16 mouse cellular contexts compared by ENCODE assay signal in the genomic region with DNA sequence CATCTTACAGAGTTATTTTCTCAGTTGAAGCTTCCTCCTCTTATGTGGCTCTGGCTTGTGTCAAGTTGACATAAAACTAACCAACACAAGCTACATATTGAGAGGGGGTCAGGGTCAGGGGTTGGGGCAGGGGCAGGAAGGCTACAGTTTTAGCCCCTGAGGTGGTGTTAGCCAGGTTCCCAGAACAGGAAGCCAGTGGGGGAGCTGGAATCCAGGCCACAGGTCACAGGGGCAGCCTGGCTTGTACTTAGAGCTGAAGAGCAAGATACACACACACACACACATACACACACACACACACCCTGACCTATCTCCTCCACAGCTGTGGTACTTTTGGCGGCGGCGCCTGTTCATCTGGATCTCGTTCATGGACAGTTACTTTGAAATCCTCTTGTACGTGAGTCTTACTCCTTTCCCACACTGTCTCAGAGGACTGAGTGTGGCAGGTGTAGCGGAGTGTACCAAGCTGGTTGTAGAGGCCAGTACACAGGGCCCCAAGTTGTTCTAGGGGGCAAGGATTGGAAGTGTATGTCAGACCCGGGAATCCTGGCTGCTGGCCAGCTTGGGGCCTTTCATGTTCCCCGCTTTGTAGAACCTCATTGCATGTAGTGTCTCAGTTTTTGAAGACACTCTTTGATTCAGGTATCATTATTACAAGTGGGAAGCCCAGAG. TPM values are rescaled to one million over a fixed set of nuclear protein-coding genes. Genes with fewer than 3 reads are reported as not detected.
A peak's percentile ranks its signal among the peaks of the same experiment; 100 is the strongest.
DNase-seq lines count a peak whose midpoint lies in the region; ATAC-seq lines count a peak whose summit lies in the region.
"Had no signal": no experiment of that assay in that cellular context is flagged by ENCODE, and none has a peak within 500 bp of the region (broad histone marks: within the 10 kb centered on the region; RNA-seq: fewer than 3 reads in every experiment).

No protein-coding gene starts in this region.

- H3K4me1 ChIP-seq in heart, embryonic 12.5 days (replicated peaks) = peaks cover 17% of the 10 kb centered on the region
- no peaks in the 10 kb centered on the region for H3K4me1 ChIP-seq in midbrain, embryonic 11.5 days (ENCODE audit: control insufficient read depth, insufficient read depth, low read length)
- H3K4me1 ChIP-seq in midbrain, embryonic 15.5 days = no peaks in the 10 kb centered on the region
- peaks cover 14% of the 10 kb centered on the region; the same call in 1 of the 2 replicates for H3K4me1 ChIP-seq in liver, embryonic 12.5 days
- H3K4me1 ChIP-seq: midbrain, embryonic 12.5 days; neural tube, embryonic 12.5 days had no signal

- WGBS in heart, embryonic 12.5 days = 39% methylated on average over 8 of the region's 8 CpGs
- 88% methylated on average over 8 of the region's 8 CpGs for WGBS in midbrain, embryonic 11.5 days
- WGBS in midbrain, embryonic 15.5 days = 86% methylated on average over 8 of the region's 8 CpGs
- WGBS in liver, embryonic 12.5 days (ENCODE audit: insufficient replicate concordance) = 71% methylated on average over 8 of the region's 8 CpGs

- H3K27ac ChIP-seq in heart, embryonic 12.5 days (ENCODE audit: poor library complexity, severe bottlenecking) = no peak overlapping the region
- no peak overlapping the region for H3K27ac ChIP-seq in midbrain, embryonic 11.5 days (ENCODE audit: low read depth, low read length)
- no peak overlapping the region for H3K27ac ChIP-seq in midbrain, embryonic 15.5 days
- no peak overlapping the region for H3K27ac ChIP-seq in liver, embryonic 12.5 days
- H3K27ac ChIP-seq: hindbrain, postnatal 0 days; limb, embryonic 13.5 days; midbrain, embryonic 12.5 days; neural tube, embryonic 12.5 days had no signal

- H3K4me2 ChIP-seq in heart, embryonic 12.5 days = no peak overlapping the region
- H3K4me2 ChIP-seq in midbrain, embryonic 11.5 days = no peak overlapping the region
- no peak overlapping the region for H3K4me2 ChIP-seq in midbrain, embryonic 15.5 days
- no peak overlapping the region for H3K4me2 ChIP-seq in liver, embryonic 12.5 days
- H3K4me2 ChIP-seq: limb, embryonic 13.5 days; midbrain, embryonic 12.5 days; neural tube, embryonic 12.5 days had no signal

- peak; percentile 33; the same call in 1 of the 2 replicates for ATAC-seq in heart, embryonic 12.5 days (ENCODE audit: insufficient number of reproducible peaks, low FRiP score)
- ATAC-seq in midbrain, embryonic 11.5 days (ENCODE audit: low FRiP score) = no peak
- no peak for ATAC-seq in midbrain, embryonic 15.5 days (replicated peaks)
- peak; percentile 20; the same call in 1 of the 2 replicates for ATAC-seq in liver, embryonic 12.5 days
- ATAC-seq: hindbrain, postnatal 0 days had no signal

- H3K36me3 ChIP-seq in heart, embryonic 12.5 days = no peaks in the 10 kb centered on the region
- no peaks in the 10 kb centered on the region for H3K36me3 ChIP-seq in midbrain, embryonic 11.5 days (ENCODE audit: control insufficient read depth, insufficient read depth, low read length)
- peaks cover 19% of the 10 kb centered on the region for H3K36me3 ChIP-seq in midbrain, embryonic 15.5 days (replicated peaks)
- H3K36me3 ChIP-seq in liver, embryonic 12.5 days = peaks cover 6% of the 10 kb centered on the region; the same call in 1 of the 2 replicates
- H3K36me3 ChIP-seq: limb, embryonic 13.5 days had no signal

- no peaks in the 10 kb centered on the region for H3K27me3 ChIP-seq in heart, embryonic 12.5 days (replicated peaks)
- H3K27me3 ChIP-seq in midbrain, embryonic 11.5 days (ENCODE audit: control insufficient read depth, insufficient read depth, low read length) = no peaks in the 10 kb centered on the region
- no peaks in the 10 kb centered on the region for H3K27me3 ChIP-seq in midbrain, embryonic 15.5 days (replicated peaks)
- no peaks in the 10 kb centered on the region for H3K27me3 ChIP-seq in liver, embryonic 12.5 days (replicated peaks)
- H3K27me3 ChIP-seq: limb, embryonic 13.5 days; midbrain, embryonic 12.5 days; neural tube, embryonic 12.5 days had no signal

- no peaks in the 10 kb centered on the region for H3K9me3 ChIP-seq in heart, embryonic 12.5 days (replicated peaks)
- H3K9me3 ChIP-seq in midbrain, embryonic 11.5 days (ENCODE audit: control insufficient read depth, low read length) = no peaks in the 10 kb centered on the region
- no peaks in the 10 kb centered on the region for H3K9me3 ChIP-seq in midbrain, embryonic 15.5 days
- no peaks in the 10 kb centered on the region for H3K9me3 ChIP-seq in liver, embryonic 12.5 days (replicated peaks)
- H3K9me3 ChIP-seq: limb, embryonic 13.5 days; midbrain, embryonic 12.5 days; neural tube, embryonic 12.5 days had no signal

- H3K9ac ChIP-seq in heart, embryonic 12.5 days = no peak overlapping the region
- no peak overlapping the region for H3K9ac ChIP-seq in midbrain, embryonic 11.5 days (ENCODE audit: low read length)
- no peak overlapping the region for H3K9ac ChIP-seq in midbrain, embryonic 15.5 days
- H3K9ac ChIP-seq in liver, embryonic 12.5 days = no peak overlapping the region
- H3K9ac ChIP-seq: limb, embryonic 13.5 days; midbrain, embryonic 12.5 days; neural tube, embryonic 12.5 days had no signal

- DNase-seq in heart, postnatal 4 days = no peak
- peak; percentile 60 for DNase-seq in midbrain, embryonic 11.5 days (ENCODE audit: low spot score, missing footprints)
- no peak for DNase-seq in neural tube, embryonic 10.5 days (ENCODE audit: extremely low spot score, low spot score)
- DNase-seq in cerebellum, adult 9-11 months = no peak
- DNase-seq in cerebellum, adult 18-20 months = no peak
- DNase-seq: adrenal gland, postnatal 25 days; B cell, adult 2 months; spleen, adult 18-20 months had no signal

- H3K4me3 ChIP-seq in heart, embryonic 12.5 days = no peak overlapping the region
- H3K4me3 ChIP-seq in midbrain, embryonic 11.5 days (ENCODE audit: low read depth, low read length) = no peak overlapping the region
- H3K4me3 ChIP-seq in midbrain, embryonic 15.5 days = no peak overlapping the region
- no peak overlapping the region for H3K4me3 ChIP-seq in liver, embryonic 12.5 days
- H3K4me3 ChIP-seq: erythroblast, embryonic 14.5 days; limb, embryonic 13.5 days; midbrain, embryonic 12.5 days; neural tube, embryonic 12.5 days had no signal

RNA-seq across cellular contexts. Expression of a gene that starts 17.8 kb away (rescaled TPM):
- polyA plus RNA-seq in heart, embryonic 12.5 days (2016; fragmentation: Nextera tagmentation; extraction: Ambion mirVana) = 4.3 and 4.6 TPM in 2 replicates
- total RNA-seq in heart, postnatal 4 days (2021) = 1 to 10 TPM; 3.0 to 3.2 TPM
- 4.9 and 5.4 TPM in 2 replicates for polyA plus RNA-seq in midbrain, embryonic 11.5 days (2014; fragmentation: Nextera tagmentation; extraction: Ambion mirVana)
- 35.8 and 38.8 TPM in 2 replicates for polyA plus RNA-seq in midbrain, embryonic 15.5 days (2015; fragmentation: Nextera tagmentation; extraction: Ambion mirVana)
- polyA plus RNA-seq in liver, embryonic 12.5 days (2016; fragmentation: Nextera tagmentation; extraction: Ambion mirVana) = 8.0 and 9.0 TPM in 2 replicates

RNA-seq across cellular contexts. Expression of a gene that starts 41.1 kb away (rescaled TPM):
- 2,594 and 2,627 TPM in 2 replicates for polyA plus RNA-seq in heart, embryonic 12.5 days (2016; fragmentation: Nextera tagmentation; extraction: Ambion mirVana)
- 100 to 1,000 TPM; 828 to 847 TPM for total RNA-seq in heart, postnatal 4 days (2021)
- 3,727 and 3,899 TPM in 2 replicates for polyA plus RNA-seq in midbrain, embryonic 11.5 days (2014; fragmentation: Nextera tagmentation; extraction: Ambion mirVana)
- 4,689 and 4,874 TPM in 2 replicates for polyA plus RNA-seq in midbrain, embryonic 15.5 days (2015; fragmentation: Nextera tagmentation; extraction: Ambion mirVana)
- polyA plus RNA-seq in liver, embryonic 12.5 days (2016; fragmentation: Nextera tagmentation; extraction: Ambion mirVana) = 1,472 and 1,525 TPM in 2 replicates

RNA-seq across cellular contexts. Expression of a gene that starts 53.0 kb away (rescaled TPM):
- 19.7 and 22.1 TPM in 2 replicates for polyA plus RNA-seq in heart, embryonic 12.5 days (2016; fragmentation: Nextera tagmentation; extraction: Ambion mirVana)
- total RNA-seq in heart, postnatal 4 days (2021) = 10 to 100 TPM; 23.8 to 25.7 TPM
- polyA plus RNA-seq in midbrain, embryonic 11.5 days (2014; fragmentation: Nextera tagmentation; extraction: Ambion mirVana) = 54.8 and 68.5 TPM in 2 replicates
- 67.0 and 67.3 TPM in 2 replicates for polyA plus RNA-seq in midbrain, embryonic 15.5 days (2015; fragmentation: Nextera tagmentation; extraction: Ambion mirVana)
- 30.6 and 32.3 TPM in 2 replicates for polyA plus RNA-seq in liver, embryonic 12.5 days (2016; fragmentation: Nextera tagmentation; extraction: Ambion mirVana)

RNA-seq across cellular contexts. Expression of a gene that starts 56.3 kb away (rescaled TPM):
- 18.6 and 19.6 TPM in 2 replicates for polyA plus RNA-seq in heart, embryonic 12.5 days (2016; fragmentation: Nextera tagmentation; extraction: Ambion mirVana)
- total RNA-seq in heart, postnatal 4 days (2021) = 10 to 100 TPM; 15.7 to 16.5 TPM
- 12.5 and 12.6 TPM in 2 replicates for polyA plus RNA-seq in midbrain, embryonic 11.5 days (2014; fragmentation: Nextera tagmentation; extraction: Ambion mirVana)
- 12.1 and 12.4 TPM in 2 replicates for polyA plus RNA-seq in midbrain, embryonic 15.5 days (2015; fragmentation: Nextera tagmentation; extraction: Ambion mirVana)
- 3.4 and 3.7 TPM in 2 replicates for polyA plus RNA-seq in liver, embryonic 12.5 days (2016; fragmentation: Nextera tagmentation; extraction: Ambion mirVana)

RNA-seq across cellular contexts. Expression of a gene that starts 56.4 kb away (rescaled TPM):
- polyA plus RNA-seq in heart, embryonic 12.5 days (2016; fragmentation: Nextera tagmentation; extraction: Ambion mirVana) = 51.0 and 58.3 TPM in 2 replicates
- total RNA-seq in heart, postnatal 4 days (2021) = 10 to 100 TPM; 18.5 to 20.9 TPM
- 38.5 and 43.8 TPM in 2 replicates for polyA plus RNA-seq in midbrain, embryonic 11.5 days (2014; fragmentation: Nextera tagmentation; extraction: Ambion mirVana)
- polyA plus RNA-seq in midbrain, embryonic 15.5 days (2015; fragmentation: Nextera tagmentation; extraction: Ambion mirVana) = 21.6 and 23.3 TPM in 2 replicates
- 15.0 and 17.0 TPM in 2 replicates for polyA plus RNA-seq in liver, embryonic 12.5 days (2016; fragmentation: Nextera tagmentation; extraction: Ambion mirVana)

Comparison
In these comparisons a context has a peak if more than half of its experiments do, and no peak if none do; other contexts are left out.
1. ATAC-seq: peak in heart, embryonic 12.5 days (single experiment) and liver, embryonic 12.5 days (single experiment); none in midbrain, embryonic 11.5 days (single experiment) and midbrain, embryonic 15.5 days (single experiment).